Mouse (Mus musculus) embryo, embryonic 11 days (tissue): Measurements from ENCODE around the gene Emg1.

Experiments used
- DNase-seq: peaks from one replicate; pipeline ENCODE4 v3.0.0-alpha.2; 2015

Emg1 gene

DNA sequence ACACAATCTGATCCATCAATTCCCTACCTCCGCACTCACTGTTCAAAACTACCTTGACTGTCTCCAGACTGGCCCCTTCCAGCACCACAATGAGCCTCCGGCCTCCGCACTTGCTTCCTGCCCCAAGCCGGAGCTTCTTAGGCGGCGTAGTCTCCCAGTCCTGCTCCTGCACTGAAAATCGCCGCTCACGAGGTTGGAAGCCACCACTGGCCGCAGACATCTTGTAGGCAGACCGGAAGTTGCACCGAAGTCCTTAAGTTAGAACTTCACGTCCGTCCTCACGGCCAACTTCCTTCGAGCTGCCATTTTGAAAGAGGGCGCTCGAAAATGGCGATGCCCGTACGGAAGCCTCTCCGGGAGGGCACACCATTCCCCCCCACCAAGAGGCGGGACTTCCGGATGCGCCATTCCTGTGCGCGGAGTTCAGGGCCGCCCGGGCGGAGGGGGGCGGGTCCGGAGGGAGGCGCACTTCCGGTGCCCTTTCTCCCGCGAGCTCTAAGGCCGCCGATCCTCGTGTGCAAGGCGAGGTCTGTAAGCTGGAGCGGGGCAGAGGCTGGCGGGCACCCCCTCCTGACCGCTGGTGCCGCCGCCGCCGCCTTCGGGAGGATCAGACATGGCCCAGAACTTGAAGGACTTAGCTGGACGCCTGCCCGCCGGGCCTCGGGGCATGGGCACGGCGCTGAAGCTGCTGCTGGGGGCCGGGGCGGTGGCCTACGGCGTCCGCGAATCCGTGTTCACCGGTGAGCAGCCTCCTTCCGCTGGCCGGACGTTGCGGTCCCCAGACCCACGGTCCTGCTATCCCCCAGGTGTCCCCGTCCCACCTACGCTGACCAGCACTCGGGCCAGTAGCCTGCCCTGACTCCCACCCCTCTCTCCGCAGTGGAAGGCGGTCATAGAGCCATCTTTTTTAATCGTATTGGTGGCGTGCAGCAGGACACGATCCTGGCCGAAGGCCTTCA lies at the start of gene Emg1, which contains the start of gene Phb2:
TSS of gene Emg1 (minus strand) at position 355 of the 959 bp plus-strand sequence.
TSS of gene Phb2 (plus strand) at position 513 of the 959 bp plus-strand sequence.
- DNase-seq, result peak; percentile 99

DNA sequence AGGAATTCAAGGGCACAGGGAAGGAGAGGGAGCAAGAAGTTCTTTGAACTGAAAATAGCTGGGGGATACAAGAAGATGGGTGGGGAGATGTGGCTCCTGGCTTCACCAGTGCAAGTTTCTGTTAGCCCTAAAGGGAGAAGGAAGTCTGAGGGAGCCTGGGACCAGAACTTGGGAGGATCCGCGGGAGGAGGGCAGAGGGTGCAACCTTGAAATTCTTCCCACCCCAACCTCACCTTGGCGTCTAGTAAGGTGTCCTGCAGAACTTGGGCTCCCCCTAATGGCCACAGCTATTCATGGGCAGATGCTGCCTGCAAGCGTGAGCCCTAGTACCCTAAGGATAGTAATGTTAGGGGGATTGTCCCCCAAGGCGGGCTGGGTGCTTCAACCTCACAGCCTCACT lies 47.3 kb upstream of the Emg1 start:
- peak; percentile 90 for DNase-seq

DNA sequence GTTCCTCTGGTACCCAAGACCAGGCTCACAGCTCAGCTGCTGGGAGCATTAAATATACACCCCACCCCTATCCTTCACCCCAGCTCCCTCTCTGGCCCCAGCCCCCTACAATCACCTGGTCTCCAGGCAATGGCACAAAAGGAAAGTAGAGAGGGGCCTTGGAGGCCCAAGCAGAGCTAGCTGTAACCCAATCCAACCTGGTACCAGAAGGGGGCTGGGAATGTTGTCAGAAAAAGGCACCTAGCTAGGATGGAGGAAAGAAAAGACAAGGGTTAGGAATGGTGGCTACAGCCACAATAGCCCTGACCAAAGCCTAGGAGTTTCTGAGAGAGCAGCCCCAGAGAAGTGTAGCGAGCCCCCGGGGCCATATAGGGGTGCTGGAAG lies 46.9 kb upstream of the Emg1 start:
- DNase-seq, result no peak

DNA sequence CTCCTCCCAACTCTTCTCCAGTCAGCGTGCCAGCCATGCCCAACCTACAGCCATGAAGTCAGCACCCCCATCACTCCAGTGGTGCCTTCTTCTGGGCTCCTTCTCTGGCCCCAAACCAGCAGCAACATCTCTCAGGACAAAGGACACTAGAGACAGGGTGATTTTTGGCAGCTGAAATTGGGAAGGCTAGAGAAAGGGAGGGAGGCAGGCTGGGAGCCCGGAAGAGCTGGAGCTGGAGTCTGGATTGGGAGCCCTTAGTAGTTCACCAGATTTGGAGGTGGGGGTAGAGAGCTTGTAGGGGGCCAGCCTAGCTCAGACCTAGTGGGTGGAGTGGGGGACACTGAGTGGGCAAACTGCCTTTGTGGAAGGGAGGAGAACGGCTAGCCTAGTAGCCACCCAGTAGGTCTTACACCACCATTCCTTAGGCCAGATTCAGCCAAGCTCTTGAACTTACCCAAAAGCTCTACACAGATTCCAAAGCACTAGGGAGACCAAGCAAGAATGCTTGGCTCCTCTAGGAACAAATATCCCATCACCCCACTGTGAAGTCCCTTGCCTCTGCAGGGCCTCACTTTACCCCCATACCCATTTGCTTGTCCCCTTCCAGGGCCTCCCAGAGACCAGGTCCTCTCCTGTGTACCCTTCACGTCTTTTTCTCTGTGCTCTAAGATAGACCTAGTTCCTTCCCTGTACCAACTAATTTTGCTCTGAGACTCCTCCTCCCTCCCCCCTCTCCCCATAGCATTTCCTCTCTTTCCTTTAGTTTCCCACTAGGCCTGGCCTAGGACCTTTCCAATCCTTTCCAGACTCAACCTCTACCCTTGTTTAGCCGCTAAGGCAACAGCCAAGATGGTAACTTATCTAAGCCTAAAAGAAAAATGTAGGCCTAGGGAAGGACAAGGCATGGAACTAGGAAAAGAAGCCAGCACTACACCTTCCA lies 46.2 kb upstream of the Emg1 start:
- DNase-seq, result peak; percentile 67

DNA sequence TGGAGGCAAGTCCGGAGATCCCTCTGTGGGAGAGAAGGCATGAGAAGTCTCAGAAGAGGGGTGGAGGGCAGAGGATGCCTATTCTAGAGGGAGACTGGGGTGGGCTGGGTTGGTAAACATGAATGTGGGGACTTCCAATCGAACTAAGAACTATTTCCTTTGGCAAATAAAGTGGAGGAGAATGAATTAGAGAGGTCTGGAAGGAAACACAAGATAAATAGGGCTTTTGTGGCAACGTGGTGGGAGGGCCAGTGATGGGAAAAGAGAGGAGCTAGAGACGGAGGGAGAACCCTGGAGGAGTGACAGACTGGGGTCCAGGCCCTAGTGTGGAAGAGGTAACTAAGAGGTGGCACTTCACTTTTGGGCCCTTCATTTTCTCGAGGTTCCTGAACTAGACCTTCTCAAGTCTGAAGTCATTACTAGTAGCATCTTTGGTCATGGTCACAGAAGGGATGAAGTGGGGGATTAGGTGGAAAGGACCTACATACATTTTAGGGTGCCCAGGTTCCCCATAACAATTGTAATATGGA lies 45.4 kb upstream of the Emg1 start:
- no peak for DNase-seq

DNA sequence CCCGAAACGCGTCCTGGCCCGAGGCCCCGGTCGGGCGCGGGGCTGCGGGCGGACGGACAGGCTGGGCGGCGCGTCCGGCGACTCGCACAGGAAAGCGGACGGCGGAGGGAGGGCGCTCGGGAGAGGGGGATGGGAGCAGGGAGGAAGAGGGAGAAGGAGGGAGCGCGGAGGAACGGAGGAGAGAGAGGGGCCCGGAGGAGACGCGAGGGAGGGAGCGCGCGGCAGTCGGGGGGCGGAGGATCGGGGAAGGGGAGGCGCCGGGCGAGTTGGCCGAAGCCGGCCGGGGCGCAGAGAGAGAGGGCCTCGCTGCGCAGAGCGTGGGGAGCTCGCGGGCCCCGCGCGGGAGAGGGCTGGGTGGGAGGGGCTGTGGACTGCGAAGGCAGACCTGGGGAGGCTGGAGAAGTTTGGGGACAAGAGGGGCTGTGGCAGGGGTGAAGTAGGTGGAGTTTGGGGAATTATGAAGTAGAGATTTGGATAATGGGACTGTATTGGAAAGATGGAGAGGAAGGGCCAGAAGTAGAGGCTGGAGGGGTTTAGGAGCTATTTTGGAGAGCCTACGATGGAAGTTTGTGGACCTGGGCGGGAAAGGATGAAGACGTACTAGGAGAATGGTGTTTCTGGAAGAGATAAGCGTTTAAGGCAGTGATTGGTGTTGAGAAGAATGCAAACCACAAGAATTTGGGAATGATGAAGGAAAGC lies 44.8 kb upstream of the Emg1 start:
- DNase-seq, result peak; percentile 88

DNA sequence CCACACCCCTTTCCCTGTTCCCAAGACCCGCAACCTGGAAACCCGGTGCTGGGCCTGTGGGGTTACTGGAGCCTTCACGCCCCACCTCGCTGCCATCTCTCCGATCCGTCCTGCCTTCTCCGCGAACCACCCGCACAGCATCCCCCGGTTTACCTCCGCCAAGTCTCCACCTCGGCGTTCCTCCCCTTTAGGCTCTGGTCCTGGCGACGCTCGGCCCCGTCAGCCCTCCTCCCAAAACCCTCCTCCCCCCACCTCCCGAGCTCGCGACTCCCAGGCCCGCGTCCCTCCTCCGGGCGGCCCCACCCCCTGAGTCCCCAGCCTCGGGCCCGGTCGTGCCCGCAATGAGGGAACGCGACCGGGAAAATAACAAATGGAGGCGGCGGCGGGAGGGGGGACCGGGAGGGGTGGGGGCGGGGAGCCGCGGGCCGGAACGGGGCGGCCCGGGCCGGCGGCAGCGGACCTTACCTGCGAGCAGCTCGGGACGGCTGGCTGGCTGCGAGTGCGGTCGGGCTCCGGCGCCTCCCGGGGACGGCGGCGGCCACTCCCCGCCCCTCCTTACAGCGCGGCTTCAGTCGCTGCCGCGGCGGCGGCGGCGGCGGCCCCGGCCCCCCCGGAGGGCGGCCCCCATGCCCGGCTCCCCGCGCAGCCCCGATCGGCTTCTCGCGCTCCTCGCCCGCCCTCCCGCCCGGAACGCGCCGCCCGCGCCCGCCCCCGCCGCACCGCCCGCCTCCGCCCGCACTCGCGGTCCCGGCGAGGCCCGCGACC lies 44.0 kb upstream of the Emg1 start, which contains the start of the genes Gm45234 and Atn1:
TSS of gene Gm45234 (minus strand) at position 191 of the 765 bp plus-strand sequence.
TSS of gene Atn1 (minus strand) at position 694 of the 765 bp plus-strand sequence.
- DNase-seq, result peak; percentile 86

DNA sequence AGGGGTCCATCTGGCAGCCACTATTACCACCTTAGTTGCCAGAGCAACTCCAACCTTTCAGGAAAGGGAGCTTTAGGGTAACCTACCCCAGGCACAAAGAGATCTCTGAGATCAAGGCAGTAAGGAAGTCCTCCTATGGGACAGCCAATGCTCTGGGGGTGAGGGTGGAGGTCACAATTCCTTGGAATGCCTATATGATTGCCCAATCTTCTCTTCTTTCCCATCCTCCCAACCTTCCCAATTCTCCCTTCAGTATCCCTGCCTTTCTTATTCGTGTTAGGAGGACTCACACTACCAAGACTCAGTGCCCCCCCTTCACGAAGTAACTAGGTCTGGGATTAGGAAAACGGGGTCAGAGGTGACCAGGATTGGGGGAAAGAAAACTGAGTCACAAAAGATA lies 43.3 kb upstream of the Emg1 start:
- no peak for DNase-seq

DNA sequence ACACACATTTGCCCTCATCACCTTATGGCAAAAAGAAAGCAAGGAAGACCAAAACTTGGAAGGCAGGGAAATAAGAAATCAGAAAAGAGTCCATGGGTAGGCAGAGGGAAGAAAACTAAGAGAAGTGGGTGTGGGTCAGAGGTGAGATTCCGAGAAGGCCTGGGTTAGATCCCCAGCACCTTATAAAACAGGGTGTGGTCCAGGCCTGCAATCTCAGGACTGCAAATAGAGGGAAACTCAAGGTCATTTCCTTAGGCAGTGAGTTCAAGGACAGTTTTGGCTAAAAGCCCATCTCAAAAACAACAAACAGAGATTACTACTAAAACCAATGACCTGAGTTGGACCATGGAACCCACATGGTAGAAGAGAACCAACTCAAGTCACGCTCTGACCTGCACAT lies 41.9 kb upstream of the Emg1 start:
- no peak for DNase-seq

DNA sequence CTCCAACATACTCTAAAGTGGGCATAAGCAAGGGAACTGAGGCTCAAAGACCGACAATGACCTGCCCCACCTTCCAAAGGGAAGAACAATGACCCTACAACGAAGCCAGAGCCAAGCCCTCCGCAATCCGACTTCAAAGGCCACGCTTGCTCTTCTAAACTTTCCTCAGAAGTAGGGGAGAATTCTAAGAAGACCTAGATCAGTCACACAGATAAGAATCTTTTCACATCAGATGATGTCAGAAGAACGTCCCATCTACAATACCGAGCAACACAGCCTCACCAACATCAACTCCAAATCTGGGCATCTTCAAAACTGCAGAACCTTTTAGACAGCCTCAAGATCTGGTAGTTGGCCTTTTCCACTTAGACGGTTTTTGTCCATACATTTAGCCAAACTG lies 38.4 kb upstream of the Emg1 start:
- no peak for DNase-seq

DNA sequence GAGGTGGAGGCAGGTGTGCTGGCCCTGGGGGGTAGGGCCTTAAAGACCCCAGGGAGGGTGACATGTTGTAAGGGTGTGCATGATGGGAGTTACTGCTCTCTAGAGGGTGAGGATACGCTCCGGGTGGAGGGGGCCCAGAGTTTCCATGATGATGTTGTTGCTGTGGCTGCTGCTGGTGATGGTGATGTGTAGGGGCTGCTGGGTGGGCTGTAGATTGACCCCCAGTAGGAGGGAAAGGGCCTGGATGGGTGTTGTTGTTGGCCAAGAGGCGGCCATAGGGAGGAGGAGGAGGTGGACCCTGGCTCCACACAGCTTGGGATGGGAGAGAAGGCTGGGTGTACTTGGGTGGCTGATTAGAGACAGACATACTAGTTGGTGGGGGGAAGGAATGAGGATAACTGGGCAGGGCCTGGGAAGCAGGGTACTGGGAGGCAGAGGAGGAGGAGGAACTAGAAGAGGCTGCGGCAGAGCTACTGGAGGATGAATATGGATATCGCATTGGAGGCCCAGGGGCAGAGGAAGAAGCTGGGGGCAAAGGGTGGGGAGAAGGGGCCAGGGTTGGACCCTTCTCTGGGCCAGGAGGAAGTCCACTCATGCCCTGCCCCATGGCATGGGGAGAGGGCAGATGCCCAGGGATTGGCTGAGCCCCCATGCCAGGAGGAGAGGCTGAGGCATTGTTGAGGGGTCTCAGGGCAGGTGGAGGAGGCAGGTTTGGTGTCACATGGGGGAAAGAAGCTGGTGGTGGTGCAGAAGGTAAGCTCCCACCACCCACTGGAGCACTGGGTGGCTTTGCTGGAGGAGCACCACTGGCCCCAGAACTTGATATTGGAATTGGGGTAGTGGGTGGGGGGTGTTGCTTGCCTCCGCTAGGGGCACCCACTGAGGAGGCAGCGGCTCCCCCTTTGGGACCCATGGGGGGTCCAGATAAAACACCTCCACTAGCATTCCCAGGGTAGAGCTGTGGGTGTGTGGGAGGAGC lies 35.0 kb upstream of the Emg1 start:
- DNase-seq, result no peak

DNA sequence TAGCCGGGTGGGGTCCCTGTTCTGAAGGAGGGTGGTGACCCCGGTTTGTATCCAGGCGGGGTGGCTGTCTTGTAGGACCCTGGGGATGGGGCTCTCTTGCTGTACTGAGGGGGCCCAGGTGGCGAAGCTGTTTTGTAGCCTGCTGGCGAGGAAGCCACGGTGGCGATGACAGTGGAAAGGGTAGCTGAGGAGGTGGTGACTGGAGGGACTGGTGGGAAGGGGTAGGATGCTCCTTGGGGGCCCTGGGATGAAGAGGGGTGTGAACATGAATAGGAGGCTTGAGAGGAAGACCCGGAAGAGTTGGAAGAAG lies 34.3 kb upstream of the Emg1 start:
- DNase-seq, result no peak

DNA sequence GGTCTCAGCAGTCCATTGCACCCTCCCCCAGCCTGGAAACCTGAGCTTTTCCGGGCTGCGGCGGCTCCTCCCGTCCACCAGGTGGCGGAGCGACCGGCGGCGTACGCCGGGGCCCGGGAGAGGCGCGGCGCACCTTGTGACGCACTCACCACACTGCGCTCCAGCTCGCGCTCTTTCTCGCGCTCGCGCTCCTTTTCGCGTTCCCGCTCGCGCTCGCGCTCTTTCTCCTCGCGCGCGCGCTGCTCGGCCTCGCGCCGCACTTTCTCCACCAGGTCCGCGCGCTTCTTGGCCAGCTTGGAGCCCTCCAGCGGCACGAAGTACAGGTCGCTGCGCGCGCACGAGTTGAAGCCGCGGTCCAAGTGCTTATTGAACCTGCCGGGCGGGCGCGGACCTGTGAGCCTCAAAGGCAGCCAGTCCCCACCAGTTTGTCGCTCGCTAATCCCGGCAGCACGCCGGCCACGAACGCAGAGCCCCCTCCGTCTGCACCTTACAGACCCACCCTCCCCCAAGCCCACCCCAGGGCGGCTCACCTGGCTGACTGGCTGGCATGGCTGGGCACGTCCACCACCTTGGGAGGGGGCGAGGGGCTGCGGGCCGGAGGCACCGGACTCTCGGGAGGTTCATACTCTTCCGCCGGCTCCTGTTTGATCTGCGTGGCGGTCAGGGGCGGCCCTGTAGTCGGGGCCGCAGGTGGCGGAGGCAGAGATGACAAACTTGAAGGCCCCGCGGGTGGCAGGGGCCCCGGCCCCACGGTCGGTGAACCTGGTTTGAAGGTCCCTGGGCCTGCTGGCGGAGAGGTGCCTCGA lies 33.7 kb upstream of the Emg1 start:
- DNase-seq, result peak; percentile 99

DNA sequence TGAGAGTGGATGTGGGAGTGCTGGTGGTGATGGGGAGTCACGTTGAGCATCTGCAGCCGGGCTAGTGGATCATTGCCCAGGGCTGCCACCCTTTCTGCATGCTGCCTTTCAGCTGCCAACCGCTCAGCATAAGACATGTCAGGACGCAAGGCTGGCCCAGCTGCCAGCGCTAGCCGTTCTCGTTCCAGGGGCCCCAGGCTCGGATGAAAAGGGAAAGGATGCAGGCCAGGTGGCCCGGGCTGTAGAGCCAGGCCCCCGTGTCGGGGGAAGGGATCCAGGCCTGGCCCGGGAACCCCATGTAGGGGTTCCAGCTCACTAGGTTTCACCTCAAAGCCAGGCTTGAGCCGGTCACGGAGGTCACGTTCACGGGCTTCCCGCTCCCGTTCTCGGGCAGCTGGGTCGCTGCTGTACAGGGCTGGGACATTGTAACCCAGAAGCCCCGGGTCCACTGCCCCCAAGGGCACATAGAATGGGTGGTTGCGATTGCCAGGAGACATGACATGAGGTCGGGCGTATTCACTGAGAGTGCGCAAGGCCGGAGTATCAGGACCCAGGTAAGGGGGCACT lies 32.9 kb upstream of the Emg1 start:
- no peak for DNase-seq

DNA sequence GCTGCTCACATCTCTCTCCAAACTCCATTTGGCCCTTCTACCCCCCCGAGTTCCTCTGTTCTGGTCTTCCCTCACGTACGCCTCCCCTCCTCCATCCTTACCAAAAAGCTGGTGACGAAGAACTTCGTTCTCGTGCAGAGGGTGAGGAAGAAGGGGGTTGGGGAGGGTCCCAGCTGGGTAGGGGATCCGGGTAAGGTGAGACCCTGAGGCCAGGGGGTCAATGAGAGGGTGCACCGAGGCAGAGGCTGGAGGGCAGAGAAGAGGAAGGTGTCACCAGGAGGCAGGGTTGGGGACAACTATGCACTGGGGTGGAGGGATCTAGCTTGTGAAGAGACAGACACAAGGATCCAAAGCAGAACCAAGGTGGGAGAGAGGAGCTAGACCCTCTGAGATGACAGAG lies 31.7 kb upstream of the Emg1 start:
- DNase-seq, result no peak

DNA sequence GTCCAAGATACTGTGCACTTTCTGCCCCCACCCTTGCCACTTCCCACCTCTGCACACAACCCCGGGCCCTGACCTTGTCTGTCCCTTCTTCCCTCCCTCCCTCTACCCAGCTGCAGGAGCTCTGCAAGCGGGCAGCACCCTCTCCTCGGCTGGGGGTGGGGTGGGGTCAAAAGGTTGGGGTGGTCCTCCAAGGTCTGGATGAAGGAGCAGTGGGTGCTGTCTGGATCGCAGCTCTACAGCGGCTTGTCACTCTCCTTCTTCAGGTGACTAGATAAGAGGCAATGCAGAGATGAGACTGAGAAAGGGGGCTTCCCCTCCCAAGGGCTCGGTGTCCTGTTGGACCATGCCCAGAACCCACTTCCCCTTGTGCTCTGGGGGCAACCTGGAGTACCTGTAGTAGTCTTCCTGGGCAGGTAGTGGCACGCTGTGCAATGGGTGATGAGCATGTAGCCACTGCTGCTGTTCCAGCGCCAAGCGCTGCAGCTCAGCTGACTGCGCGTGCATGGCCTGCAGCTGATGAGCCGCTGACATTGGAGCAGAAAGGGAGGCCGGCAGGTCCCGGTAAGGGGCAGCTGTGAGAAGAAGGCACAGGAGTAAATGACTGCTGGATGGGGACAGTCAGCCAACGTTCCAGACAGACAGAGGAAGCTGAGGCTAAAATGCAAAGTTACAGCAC lies 31.0 kb upstream of the Emg1 start:
- no peak for DNase-seq

DNA sequence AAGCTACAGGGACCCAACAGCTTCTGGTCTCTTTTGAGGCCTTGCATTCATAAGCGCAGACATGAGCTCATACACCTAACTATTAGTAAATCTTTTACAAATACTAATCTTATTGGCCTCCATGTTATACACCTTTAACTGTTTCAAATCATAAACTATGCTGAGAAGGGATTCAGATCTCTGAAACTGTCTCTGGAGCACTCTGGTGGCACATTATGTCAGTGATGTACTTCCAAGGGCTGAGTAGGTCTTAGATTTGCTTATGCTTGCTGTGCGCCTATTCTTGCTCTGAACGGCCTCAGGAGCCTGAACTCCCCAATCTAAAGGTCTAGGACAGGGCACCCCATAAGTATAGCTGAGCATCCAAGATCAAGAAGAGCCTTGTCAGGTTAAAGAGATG lies 29.9 kb upstream of the Emg1 start:
- DNase-seq, result no peak

DNA sequence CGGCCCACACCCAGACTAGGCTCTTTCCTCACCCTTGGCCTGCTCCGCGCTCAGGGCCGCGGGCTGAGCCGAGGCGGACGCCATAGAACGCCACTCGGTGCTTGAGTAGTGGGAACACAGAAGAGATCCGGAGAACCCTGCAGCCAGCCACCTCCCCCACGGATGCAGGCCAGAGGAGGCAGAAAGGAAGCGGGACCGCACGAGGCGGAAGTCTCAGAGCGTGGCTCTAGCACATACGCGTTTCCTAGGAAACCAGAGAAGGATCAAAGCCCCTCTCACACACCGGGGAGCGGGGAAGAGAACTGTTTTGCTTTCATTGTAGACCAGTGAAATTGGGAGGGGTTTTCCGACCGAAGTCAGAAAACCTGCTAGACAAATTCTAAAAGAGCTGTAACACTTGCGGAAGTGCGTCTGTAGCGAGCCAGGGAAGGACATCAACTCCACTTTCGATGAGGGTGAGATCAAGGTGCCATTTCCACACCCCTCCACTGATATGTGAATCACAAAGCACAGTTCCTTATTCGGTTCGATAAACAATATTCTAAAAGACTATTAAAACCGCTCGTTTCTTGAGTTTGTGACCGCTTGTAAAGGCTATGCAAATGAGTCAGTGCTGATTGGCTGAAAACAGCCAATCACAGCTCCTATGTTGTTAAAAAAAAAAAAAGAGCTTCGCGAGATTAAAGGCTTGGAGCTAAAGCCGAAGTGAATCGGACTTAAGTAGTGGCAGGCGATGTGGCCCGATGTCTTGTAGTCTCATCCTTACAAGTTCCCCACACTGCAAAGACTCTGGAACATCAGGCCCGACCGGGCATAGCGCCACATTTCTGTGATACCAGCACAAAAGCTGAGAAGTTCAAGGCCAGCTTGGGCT lies 29.1 kb upstream of the Emg1 start, which contains the start of gene Grcc10:
TSS of gene Grcc10 (minus strand) at position 487 of the 874 bp plus-strand sequence.
- DNase-seq, result peak; percentile 97
